Mouse (Mus musculus) telencephalon, adult 2 months (tissue): ENCODE measurements around the gene Tmem37.

Experiments used
- DNase-seq: peaks from one replicate; pipeline ENCODE4 v3.0.0-alpha.2; 2011; ENCODE audit warnings: low read depth, low spot score

Gene Tmem37

GRCm38 (mm10) chr1:120093482-120094134 is 19.7 kb upstream of the Tmem37 start:
- peak; percentile 40 for DNase-seq

DNA sequence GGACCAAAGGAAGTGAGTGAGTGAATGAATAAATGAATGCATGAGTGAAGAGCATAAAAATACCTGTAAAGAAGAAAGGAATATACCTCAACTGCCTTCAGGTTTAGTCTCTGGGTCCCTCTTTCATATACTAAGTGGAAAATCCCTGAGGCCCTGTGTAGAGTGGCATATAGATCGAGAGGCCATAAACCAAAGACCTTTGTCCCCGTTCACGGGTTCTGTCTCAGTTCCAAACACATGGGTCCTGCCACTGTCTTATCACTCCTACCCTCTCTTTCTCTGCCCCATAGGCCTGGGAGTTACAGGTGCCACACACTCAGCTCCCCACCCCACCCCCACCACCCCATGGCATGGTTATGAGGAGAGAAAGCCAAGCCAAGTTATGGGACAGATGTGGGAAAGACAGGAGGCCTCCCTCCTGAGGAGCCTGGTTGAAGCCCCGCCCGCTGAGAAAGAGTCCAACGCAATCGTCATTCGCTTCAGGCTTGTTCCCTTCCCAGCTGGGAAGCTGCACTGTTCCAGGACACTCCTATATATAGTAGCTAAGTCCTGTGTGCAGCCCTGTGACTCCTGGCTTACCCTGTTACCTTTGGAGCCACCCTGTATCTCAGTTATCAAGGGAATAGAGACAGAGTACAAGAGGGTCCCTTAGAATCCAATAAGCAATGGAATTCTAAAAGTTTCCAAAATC is 17.2 kb upstream of the Tmem37 start:
- DNase-seq: no peak

DNA sequence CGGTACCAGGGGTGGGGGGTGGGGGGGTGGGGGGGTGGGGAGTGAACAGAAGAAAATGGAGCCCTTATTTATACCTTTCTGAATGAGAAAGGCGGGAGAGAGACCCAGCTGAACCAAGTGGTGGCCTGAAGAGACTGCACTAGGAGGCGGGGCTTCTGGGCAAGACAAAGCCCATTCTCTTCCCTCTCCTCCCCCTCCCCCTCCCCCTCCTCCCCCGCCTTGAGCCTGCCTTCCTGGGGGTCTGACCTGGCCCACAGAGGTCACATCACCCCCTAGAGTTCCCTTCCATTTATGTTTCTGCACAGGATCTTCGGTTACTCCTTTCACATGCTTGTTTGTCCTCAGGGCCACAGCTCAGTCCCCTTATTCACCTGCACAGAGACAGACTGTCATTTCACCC is 15.3 kb upstream of the Tmem37 start:
- no peak for DNase-seq

- DNase-seq: no peak
Observed at GRCm38 (mm10) chr1:120086644-120087043, 12.8 kb upstream of the Tmem37 start.

DNA sequence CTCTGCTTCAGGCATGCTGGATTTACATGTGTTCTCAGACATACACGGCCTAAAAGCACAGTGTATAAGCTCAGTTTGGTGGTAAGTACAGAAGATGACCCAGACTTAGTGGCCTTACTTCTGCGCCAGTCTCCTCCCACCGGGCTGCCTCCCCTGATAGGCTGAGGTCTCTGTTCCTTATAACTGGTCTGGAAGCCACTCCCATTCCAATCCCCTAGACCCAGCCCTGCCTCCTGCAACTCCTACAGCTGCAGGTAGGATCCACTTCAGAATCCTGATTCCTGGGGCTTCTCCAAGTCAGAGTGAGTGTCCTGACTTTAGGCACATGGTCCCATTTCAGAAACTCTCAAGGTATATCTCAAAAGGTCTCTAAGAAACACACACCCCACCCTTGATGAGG is 11.8 kb upstream of the Tmem37 start:
- DNase-seq: no peak

DNA sequence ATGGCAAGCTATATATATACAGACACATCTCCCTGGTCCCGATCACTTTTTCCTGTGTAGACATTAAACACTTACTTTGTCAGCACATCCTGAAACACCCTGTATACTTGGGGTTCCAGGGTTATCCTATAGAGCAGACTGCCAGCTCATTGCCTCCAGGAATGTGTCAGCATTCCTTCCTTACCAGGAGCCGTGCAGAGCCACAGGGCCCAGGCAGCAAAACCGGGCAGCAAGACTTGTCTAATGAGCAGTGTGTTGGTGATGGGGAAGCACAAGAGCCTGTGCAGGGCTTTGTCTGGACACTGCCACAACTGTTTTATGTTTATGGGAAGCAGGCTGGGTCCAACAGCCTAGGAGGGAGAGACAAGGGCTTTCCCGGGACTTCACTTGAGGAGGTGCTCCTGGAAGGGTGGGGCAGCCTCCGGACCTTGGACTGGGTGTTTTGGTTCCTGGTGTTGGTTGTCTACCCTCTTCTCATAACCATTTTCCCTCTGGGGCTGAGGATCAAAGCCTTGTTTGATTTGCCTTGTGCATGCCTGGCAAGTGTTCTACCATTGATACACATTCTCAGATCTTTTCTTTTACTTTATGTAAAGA is 10.1 kb upstream of the Tmem37 start:
- DNase-seq: no peak

DNA sequence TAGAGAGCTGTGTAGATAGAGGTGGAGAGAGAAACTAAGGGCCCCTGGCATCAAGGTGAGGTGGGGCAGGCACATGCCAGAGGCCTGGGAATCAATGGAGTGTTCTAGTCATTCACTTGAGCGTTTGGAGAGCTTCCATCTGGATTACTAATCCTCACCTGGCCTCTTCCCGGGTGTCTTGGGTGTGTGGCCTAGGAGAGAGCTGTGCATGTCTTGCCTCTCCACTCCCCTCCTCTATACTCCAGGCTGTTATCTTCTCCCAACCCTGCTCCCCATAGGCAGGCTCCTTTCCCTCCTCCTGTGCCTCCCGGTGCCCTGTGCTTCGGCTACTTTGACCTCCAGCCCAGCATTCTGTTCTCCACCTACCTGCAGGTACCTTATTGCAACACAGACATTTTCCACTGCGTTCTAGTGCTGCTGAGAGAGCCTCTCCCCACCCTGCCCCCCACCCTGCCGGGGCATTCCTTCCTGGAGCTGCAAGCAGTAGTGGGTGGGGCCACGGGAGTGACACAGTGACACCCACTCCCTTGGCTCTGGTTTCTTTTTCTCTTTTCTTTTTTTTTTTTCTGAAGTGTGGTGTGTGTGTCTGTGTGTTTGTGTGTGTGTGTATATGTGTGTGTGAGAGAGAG is 9.2 kb upstream of the Tmem37 start:
- DNase-seq: no peak

- no peak for DNase-seq
Observed at GRCm38 (mm10) chr1:120080632-120081031, 6.8 kb upstream of the Tmem37 start.

DNA sequence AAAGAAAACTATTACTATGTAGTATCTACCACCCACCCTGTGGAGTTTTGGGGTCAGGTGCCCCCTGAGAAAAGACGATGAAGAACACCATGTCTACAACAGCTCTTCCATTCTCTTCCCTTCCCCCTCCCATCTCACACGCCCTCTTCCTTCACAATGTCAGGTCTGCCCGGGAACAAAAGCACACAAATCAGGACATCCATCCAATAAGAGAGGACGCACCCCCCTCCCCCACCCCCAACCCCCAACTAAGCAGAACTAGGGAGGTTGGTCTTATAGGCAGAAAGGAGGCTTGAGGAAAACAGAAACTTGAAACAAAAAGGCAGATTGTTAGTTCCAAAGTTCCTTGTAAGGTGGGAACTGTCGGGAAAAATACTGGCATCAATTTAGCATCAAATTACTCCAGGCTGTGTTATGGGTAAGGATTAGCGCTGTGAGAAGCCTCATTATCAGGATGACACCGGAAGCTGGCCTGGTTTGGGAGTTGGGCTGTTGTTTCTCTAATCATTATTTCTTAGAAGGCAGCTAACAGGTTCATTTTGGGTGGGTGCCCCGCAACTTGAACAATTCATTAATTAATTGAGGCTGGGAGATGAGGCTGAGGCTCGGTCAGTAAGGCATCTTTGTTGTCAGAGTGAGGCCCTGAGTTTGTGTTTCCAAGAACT is 4.0 kb upstream of the Tmem37 start:
- no peak for DNase-seq

GRCm38 (mm10) chr1:120075507-120075906 is 1.6 kb upstream of the Tmem37 start:
- no peak for DNase-seq

DNA sequence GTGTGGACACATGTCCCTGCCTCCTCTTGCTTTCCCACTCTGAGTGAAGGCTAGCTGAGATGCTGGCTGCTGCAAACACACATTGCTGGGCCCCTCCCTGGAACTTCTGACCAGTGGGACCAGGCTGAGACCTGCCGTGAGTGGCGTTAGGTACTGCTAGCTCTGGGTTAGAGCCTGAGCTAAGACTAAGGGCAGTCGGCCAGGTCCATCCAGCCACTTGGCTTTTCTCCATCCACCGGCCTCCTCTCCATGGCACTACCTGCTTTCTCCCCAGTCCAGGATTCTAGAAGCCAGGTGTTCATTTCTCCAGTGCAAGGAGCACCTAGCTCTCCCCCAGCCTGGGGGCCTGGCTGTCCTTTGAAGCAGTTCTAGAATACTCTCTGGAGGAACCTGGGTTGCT is 1.1 kb upstream of the Tmem37 start:
- no peak for DNase-seq

- DNase-seq: no peak
Observed at GRCm38 (mm10) chr1:120074307-120074702, 431 bp upstream of the Tmem37 start.

GRCm38 (mm10) chr1:120072900-120073299 is 974 bp downstream of the Tmem37 start:
- DNase-seq: no peak

- no peak for DNase-seq
Observed at GRCm38 (mm10) chr1:120071133-120071532, 2.7 kb downstream of the Tmem37 start.

DNA sequence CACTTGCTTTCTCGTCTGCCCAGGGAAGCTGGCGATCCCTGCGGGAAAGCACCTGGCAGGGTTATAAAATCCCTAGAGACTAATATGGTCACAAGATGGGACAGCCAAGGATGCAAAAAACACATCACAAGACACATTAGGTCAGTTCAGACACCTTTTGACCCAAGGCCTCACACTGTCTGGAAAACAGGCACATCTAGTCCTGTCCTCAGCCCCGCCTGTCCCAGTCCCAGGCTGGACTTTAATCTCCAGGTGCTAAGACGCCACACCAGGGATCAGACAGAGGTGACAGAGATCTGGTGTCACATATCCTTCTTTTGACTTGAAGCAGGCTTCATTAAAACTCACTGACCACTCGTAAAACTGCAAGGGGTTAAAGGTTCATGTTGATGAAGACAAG is 3.7 kb downstream of the Tmem37 start:
- DNase-seq: no peak

DNA sequence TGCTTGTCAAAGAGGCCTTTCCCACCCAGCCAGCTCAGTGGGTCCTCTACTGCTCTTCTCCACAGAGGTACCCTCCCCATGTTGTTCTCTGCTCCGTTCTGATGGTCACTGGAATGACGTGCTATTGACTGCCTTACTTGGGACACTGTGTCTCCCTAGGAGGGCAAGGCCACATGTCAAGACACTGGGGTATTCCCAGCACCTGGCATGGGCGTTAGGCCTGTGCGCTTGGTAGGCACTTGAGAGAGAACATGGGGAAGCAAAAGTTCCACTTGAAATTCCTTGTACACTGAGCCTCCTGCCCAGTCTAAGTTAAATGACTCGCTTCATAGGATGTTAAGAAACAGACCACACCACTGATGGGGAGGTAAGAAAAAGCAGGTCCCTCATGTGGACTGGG is 4.8 kb downstream of the Tmem37 start:
- DNase-seq: no peak

DNA sequence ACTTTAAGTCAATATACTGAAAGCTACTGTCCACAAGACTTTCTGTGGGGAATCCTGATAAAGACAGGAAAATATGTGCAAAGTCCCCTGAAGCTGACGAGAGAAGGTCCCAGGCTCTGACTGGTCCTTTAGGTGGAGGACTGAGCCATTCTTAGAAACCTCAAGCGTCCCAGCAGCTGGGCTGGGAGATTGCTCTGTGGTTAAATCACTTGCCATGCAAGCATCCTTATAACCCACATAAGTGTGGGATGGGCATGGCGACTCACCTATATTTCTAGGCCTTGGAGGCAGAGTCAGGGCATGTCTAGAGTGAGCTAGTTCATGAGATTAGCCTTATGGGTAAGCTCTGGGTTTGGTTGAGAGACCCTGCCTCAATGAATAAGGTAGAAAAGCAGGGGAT is 7.2 kb downstream of the Tmem37 start:
- DNase-seq: no peak

DNA sequence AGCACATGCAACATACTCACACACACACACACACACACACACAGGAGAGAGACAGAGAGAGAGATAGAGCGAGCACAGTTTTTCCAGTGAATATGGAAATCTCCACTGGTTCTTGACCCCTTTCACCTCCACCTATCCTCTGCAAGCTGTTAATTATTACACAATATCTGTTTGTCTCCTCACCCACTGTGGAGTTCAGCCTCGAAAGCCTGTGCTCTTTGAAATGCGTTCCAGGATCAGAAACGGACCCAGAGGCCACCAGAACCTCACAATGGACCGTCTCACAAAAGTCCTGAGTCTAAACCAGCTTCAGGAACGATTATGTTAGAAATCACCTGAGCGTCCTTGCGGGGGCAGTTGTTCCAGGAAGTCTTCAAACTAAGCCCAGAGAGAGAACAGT is 7.7 kb downstream of the Tmem37 start:
- DNase-seq: no peak

DNA sequence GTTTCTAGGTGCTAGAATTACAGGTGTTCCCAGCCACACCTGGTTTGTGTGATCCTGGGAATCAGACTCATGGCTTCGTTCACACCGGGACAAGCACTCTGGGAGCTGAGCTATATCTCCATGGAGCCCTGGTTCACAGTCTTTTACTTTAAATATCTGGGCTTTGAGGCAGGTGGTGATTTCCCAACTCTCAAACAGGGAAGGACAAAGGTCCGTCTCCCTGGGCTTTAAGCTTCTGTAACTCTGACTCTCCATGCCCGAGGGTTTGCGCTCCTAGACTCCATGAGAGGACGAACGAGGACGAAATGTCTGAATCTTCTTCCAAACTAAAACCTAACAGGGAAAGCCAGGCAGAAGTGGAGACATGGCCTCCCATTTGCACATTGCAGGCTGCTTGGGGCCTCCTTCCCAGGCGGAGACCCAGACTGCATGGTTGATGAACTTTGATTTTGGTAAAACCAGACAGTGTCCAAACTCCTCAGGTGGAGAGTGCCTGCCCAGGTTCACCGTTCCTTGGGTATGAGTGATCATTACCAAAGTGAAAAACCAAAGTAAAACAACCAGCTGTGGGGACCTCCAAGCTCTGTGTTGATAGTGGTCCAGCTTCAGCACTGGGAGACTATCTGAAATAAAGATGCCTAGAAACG is 9.7 kb downstream of the Tmem37 start:
- no peak for DNase-seq

- no peak for DNase-seq
Observed at GRCm38 (mm10) chr1:120062231-120062630, 11.6 kb downstream of the Tmem37 start.

GRCm38 (mm10) chr1:120060687-120061086 is 13.2 kb downstream of the Tmem37 start:
- DNase-seq: no peak
